Mouse (Mus musculus) heart, adult 2 months (tissue): ENCODE results near the gene Abhd4. TPM values are rescaled to one million over a fixed set of nuclear protein-coding genes. Genes with fewer than 3 reads are reported as not detected.

Source experiments
- DNase-seq, 2 experiments: peaks; one replicate each; pipeline ENCODE4 v3.0.0; 2021
- H3K27ac ChIP-seq: fragments of 200-600 bp; 2 replicates; pipeline ENCODE4 v1.8.1; 2022
- H3K27me3 ChIP-seq: fragments of 200-500 bp; 2 replicates; pipeline ENCODE4 v1.6.1; 2012; ENCODE audit warnings: mild to moderate bottlenecking, low read length, inconsistent platforms, mixed read lengths; ENCODE audit not compliant: control insufficient read depth, insufficient read depth
- H3K36me3 ChIP-seq: fragments of 200-500 bp; 2 replicates; pipeline ENCODE4 v1.6.1; 2012; ENCODE audit warnings: low read length, inconsistent platforms; ENCODE audit not compliant: control insufficient read depth, insufficient read depth
- H3K4me1 ChIP-seq: fragments of 200-500 bp; 2 replicates; pipeline ENCODE4 v1.6.1; 2011; ENCODE audit warnings: low read length; ENCODE audit not compliant: control insufficient read depth, insufficient read depth
- H3K4me3 ChIP-seq: fragments of 200-600 bp; 2 replicates; pipeline ENCODE4 v1.8.1; 2022
- H3K79me2 ChIP-seq: fragments of 200-500 bp; replicated peaks from 2 replicates; pipeline ENCODE4 v1.6.1; 2012; ENCODE audit warnings: mild to moderate bottlenecking, inconsistent platforms, low read length, moderate library complexity, mixed read lengths; ENCODE audit not compliant: control insufficient read depth, insufficient read depth
- H3K9ac ChIP-seq: fragments of 200-500 bp; 2 replicates; pipeline ENCODE4 v1.6.1; 2012; ENCODE audit warnings: low read depth, mild to moderate bottlenecking, control low read depth, inconsistent platforms, low read length, mixed read lengths
- CTCF ChIP-seq: fragments of 200-600 bp; IDR thresholded peaks from 2 replicates; pipeline ENCODE4 v1.8.1; 2022; ENCODE audit warnings: antibody characterized with exemption, mild to moderate bottlenecking, moderate library complexity
- EP300 ChIP-seq: fragments of 200-500 bp; IDR thresholded peaks from 2 replicates; pipeline ENCODE4 v1.6.1; 2011; ENCODE audit warnings: low read depth, low read length, control low read depth; ENCODE audit not compliant: insufficient read depth
- POLR2A ChIP-seq: fragments of 200-500 bp; IDR thresholded peaks from 2 replicates; pipeline ENCODE4 v1.6.1; 2011; ENCODE audit warnings: mild to moderate bottlenecking, low read depth, low read length, control low read depth; ENCODE audit not compliant: insufficient read depth
- WGBS: fragments of 180-500 bp; shearing (Covaris S2); methylation state at CpG from one replicate; pipeline ENCODE4 v1.1.7; 2018; 5-methylcytosine and 5-hydroxymethylcytosine counted together
- intact Hi-C: fragments of 180-260 bp; cut with DNase I; formaldehyde crosslinking; loops from one replicate; pipeline ENCODE4 v1.15.1; 2025
- polyA plus RNA-seq: library from polyadenylated mRNA; depleted of rRNA; stranded (reverse); fragments of >200 nt; gene quantifications from 2 replicates; pipeline ENCODE4 v1.2.3, GENCODE M21; 2012
- total RNA-seq, 2 experiments: library from RNA; stranded (reverse); gene quantifications; 2 replicates each; pipeline ENCODE4 v1.2.3; 2021

Abhd4 gene
- total and polyA plus RNA-seq, 3 experiments = 39.2 to 50.2 (median 41.8) TPM

DNA sequence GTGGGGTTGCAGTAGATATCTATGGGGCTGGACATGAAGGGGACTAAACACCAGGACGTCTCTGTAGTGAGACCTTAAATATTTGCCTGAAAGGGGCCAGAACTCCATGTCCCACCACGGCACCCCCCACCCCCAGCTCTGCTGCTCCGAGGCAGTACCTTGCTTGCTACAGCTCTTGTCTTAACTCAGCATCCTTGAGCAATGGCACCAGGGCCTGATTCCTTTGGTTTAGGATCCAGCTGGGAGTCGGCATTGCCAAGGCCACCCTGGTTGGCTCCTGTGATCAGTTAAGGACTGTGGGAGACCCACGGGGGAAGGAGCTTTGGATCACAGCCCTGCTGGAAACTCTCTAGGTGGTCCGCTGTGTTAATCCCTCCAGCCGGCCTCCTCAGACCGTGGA lies 34.7 kb upstream of the Abhd4 start:
- TF ChIP-seq EP300 = no peak
- TF ChIP-seq CTCF = no peak
- no peak for TF ChIP-seq POLR2A
- intact Hi-C loops = no loop called here
- Histone ChIP-seq H3K4me3 (no peak overlapping the region), H3K4me1 (peaks cover 4% of the 10 kb centered on the region), H3K9ac (no peak overlapping the region), H3K36me3 (no peaks in the 10 kb centered on the region), H3K27me3 (no peaks in the 10 kb centered on the region), H3K27ac (no peak overlapping the region), H3K79me2 (no peaks in the 10 kb centered on the region)
- DNase-seq = no peak
- 74% methylated on average over 8 of the region's 8 CpGs for WGBS

DNA sequence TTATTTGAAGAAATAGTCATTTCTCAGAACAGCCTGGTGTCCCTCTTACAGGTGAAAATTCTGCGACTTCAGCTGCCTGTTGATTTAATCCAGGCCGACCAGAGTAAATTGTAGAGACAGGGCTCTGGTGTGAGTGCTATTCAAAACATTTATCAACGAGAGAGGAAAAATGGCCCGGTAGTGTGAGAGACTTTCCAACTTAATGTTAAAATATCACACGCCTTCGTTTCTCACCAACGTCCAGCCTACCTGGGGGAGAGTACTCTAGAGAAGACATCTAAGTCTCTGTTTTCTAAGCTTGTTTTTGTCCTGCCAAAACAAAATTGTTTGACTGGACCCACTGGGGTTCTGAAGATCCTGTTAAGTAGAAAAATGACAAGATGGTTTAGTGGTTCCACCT lies 34.1 kb upstream of the Abhd4 start:
- intact Hi-C loops = loop anchor here (10.0 kb wide), 1 partner anchor 155 kb away; no protein-coding TSS in a partner anchor
- Histone ChIP-seq H3K27ac (no peak overlapping the region), H3K79me2 (no peaks in the 10 kb centered on the region), H3K4me3 (no peak overlapping the region), H3K36me3 (no peaks in the 10 kb centered on the region), H3K27me3 (no peaks in the 10 kb centered on the region), H3K9ac (no peak overlapping the region), H3K4me1 (peaks cover 7% of the 10 kb centered on the region)
- DNase-seq = no peak
- WGBS = 82% methylated on average over 7 of the region's 7 CpGs
- TF ChIP-seq CTCF = no peak
- no peak for TF ChIP-seq POLR2A

DNA sequence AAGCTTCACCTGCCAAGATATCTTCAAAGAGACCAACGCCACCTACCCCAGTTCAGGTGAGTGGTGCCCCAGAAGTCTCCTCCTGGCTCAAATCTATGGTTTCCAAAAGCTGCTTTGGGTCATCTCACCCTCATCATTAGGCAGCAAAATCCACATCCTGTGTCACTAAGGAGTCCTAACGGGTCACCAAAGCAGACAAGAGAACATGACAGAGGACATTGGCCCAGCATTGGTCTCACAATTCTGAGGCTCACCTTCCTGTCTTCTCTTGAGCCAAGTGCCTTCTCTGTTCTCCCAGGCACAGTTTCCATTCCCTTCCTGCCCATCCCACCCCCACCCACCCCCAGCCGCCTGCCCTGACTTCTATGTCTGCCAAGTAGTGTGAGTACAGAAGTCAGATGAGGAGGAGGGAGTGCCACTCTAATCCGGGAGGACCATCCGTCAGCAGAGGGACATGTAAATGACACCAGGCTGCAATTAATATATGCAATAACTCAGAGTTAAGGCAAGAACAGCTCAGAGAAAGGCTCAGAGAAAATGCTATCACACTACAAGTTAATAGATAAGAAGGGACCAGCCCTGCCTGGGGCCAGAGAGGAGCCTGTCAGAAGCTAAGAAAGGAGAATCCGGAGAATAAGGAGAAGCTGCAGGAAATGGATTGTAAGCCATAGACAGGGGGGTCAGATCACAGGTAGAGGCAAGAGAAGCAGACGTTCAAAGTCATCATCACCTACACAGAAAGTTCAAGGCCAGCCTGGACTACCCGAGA lies 33.1 kb upstream of the Abhd4 start:
- no peaks in the 10 kb centered on the region for H3K79me2 ChIP-seq
- H3K36me3 ChIP-seq = no peaks in the 10 kb centered on the region
- H3K4me1 ChIP-seq = peaks cover 5% of the 10 kb centered on the region
- TF ChIP-seq CTCF (no peak), POLR2A (no peak), EP300 (no peak)
- no peaks in the 10 kb centered on the region for H3K27me3 ChIP-seq
- intact Hi-C loops = loop anchor here (10.0 kb wide), 1 partner anchor 156 kb away; no protein-coding TSS in a partner anchor
- no peak overlapping the region for H3K27ac ChIP-seq
- H3K9ac ChIP-seq = no peak overlapping the region
- no peak for DNase-seq
- WGBS = 60% methylated on average over 8 of the region's 8 CpGs
- H3K4me3 ChIP-seq = no peak overlapping the region

GRCm38 (mm10) chr14:54221641-54222040 lies 32.3 kb upstream of the Abhd4 start:
- intact Hi-C loops = loop anchor here (10.0 kb wide), 1 partner anchor 157 kb away; no protein-coding TSS in a partner anchor
- H3K27ac ChIP-seq = no peak overlapping the region
- H3K4me1 ChIP-seq = peaks cover 2% of the 10 kb centered on the region; the same call in 1 of the 2 replicates
- DNase-seq = no peak
- 98% methylated on average over 6 of the region's 6 CpGs for WGBS
- no peaks in the 10 kb centered on the region for H3K36me3 ChIP-seq
- H3K27me3 ChIP-seq = no peaks in the 10 kb centered on the region
- H3K9ac ChIP-seq = no peak overlapping the region
- TF ChIP-seq EP300 (no peak), CTCF (no peak), POLR2A (no peak)
- no peaks in the 10 kb centered on the region for H3K79me2 ChIP-seq
- H3K4me3 ChIP-seq = no peak overlapping the region

- Histone ChIP-seq H3K27ac (no peak overlapping the region), H3K4me1 (peaks cover 2% of the 10 kb centered on the region; the same call in 1 of the 2 replicates), H3K79me2 (no peaks in the 10 kb centered on the region), H3K9ac (no peak overlapping the region), H3K4me3 (no peak overlapping the region), H3K27me3 (no peaks in the 10 kb centered on the region), H3K36me3 (no peaks in the 10 kb centered on the region)
- intact Hi-C loops = loop anchor here (10.0 kb wide), 1 partner anchor 158 kb away; no protein-coding TSS in a partner anchor
- TF ChIP-seq POLR2A (no peak), CTCF (no peak), EP300 (no peak)
- DNase-seq = no peak
- WGBS = 67% methylated on average over 8 of the region's 8 CpGs
These were observed 31.7 kb upstream of the Abhd4 start for GRCm38 (mm10) chr14:54222289-54222727.

- Histone ChIP-seq H3K79me2 (no peaks in the 10 kb centered on the region), H3K4me1 (peaks cover 5% of the 10 kb centered on the region), H3K27ac (no peak overlapping the region), H3K9ac (no peak overlapping the region), H3K4me3 (no peak overlapping the region), H3K27me3 (no peaks in the 10 kb centered on the region), H3K36me3 (no peaks in the 10 kb centered on the region)
- TF ChIP-seq EP300 = no peak
- TF ChIP-seq POLR2A = no peak
- TF ChIP-seq CTCF = no peak
- DNase-seq = no peak
- intact Hi-C loops = loop anchor here (10.0 kb wide), 1 partner anchor 159 kb away; no protein-coding TSS in a partner anchor
- 66% methylated on average over 13 of the region's 13 CpGs for WGBS
These were observed 30.5 kb upstream of the Abhd4 start for GRCm38 (mm10) chr14:54223315-54224063.
